Mouse (Mus musculus) right cerebral cortex, postnatal 36 days (tissue): Measurements from ENCODE around the gene Hist3h2a.

ENCODE experiments used
- DNase-seq, 2 experiments: peaks; one replicate each; pipeline ENCODE4 v3.0.0; 2022; ENCODE audit warnings: low spot score in 2 of 2, mixed read lengths in 1 of 2

Hist3h2a gene

DNA sequence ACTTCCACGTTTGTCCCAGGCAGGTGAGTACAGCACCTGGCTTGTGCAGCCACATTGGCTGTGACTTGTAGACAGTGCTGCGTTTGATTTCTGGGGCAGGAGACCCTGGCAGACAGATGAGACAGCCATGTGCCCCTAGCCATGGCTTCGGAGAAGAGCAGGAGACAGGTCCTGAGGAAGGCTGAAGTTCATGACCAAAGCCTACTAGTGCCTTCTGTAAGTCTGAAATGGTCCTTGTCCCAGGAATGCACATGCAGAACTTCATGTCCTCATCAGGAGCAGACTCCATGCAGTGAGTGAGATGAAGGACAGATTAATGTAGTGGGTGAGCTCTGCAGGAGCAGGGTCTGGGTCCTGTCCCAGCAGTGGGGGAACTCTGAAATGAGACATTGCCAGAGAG, 37.4 kb downstream of the Hist3h2a start:
- no peak for DNase-seq

DNA sequence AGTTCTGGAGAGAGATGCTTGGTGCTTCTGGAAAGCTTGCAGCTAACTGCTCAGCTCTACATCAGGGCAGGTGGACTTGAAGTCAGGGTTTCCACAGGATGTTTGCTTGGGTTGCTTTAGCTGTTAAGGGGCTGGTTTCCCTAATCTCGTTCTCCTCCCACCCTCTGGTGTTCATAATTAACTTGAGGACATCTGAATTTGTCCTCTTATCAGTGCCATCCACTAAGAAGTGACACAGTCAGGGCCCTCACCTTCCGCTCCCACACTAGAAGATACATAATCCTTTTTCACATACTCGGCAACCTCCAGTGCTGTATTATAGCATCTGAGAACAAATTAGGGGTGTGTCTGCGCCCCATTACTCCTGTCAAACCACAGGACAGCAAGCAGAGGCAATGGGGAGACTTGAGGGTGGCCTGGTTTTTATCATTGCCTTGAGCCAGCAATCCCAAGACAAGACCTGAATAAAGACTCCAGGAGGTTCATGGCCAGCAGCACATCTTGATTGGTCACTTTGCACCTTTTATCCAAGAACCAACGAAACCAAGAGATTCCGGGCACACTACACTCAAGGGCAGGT, 38.7 kb downstream of the Hist3h2a start:
- no peak for DNase-seq

DNA sequence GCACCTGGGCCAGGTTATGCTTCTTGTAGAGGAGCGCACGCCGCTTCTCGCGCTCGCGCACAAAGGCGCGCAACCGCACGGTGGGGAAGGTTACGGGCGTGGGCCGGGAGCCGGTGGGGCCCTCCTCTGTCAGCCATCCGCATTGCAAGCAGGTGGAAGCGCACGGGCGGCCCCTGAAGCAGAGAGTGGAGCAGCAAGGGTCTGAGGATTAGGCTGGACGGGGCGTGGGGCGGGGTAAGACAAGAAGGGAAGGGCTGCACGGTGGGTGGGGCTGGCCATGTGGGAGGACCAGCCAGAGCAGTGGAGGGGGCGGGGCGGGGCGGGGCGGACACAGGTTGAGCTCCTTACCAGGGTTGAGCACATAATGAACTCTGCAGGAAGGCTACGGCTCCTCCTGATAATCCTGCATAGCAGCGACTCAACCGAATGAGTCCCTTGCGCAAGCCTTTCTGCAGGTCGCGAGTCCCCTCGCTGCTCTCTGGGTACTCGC, 39.9 kb downstream of the Hist3h2a start:
- DNase-seq, result no peak

DNA sequence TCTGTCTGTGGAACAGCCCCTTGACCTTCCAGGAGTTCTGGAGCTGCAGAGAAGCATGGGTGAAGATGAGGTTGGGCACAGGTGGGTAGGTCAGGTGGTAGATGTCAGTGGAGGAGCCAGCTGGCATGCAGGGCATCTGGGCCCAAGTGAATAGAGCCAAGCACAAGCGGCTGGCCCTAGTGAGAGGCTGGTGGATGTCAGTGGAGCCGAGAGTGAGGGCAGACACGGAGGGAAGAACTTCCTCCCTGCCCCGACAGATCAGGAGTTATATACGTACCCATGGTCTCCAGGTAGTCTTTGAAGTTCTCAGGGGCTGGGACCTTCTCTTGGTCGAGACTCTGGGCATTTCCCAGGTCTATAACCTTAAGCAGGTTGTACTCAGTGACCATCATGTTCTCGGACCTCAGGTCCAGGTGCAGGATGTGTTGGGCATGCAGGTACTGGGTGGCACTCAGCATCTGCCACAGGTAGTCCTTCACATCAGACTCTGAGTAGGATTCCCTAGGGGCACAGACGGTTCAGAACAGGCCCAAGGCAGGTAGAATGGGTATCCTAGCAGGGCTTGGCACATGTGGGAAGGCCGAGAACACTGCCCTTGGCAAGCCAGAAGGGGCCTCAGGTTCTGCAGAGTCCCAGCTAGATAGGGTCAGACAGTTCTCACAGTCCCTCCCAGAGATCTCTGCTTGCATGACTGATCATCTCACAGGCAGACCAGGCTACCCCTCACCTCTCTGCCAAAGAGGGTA, 40.7 kb downstream of the Hist3h2a start:
- no peak for DNase-seq

DNA sequence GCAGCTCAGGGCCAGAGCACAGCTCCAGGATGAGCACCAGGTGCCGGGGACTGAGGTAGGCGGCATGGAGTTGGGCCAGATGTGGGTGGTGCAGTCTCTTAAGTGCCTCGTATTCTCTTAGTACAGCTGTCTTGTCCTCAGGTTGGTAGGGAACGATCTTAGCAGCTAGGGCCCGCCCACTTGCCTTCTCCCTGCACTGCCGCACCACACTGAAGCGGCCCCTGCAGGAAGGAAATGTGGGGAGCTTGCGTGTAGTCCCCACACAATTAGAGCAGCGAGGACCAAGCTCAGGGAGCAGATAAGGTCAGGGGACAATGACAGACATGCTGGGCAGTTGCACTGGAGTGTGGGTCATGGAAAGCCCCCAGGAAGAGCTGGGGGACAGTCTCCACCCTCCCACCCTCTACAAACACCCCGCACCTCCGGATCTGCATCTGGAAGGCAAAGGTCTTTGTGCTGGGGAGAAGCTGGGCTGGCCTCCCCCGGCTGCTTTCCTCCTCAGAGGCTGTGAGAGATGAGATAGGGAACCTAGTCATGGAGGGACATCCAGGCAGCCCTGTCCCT, 41.4 kb downstream of the Hist3h2a start:
- DNase-seq, result no peak

DNA sequence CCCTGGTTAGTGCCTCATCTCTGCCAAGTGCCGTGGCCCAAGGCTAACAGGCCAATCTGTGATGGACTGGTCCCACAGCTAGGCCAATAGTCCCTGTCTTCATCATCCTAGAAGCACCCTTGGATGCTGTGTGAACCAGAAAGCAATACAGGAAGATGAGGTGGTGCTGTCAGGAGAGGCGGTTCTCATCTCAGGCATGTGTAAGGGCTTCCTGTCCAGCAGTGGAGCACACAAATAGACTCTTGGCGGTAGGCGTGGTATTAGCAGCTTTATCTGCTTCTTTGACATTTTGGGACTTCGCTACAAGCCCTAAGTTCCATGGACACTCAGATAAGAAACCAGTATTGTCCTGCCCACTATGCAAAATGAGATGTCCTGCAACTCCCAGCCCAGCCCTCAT, 43.1 kb downstream of the Hist3h2a start:
- no peak for DNase-seq

DNA sequence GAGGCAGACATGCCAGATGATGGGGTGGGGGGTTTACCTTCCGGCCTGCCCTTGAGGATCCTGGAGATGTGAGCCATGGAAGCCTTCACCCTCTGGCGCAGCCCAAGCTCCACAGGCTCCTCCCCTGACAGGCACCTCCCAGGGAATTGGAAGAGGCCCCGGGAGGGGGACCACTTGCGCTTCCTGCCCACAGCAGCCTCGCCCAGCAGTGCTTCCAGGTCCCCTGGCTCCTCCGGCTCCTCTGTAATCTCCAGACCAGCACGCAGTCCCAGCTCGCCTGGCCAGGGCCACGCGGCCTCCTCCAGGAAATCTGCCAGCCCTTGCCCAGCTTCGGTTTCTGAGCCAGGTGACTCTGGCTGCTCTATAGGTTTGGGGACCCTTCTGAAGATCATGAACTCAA, 44.7 kb downstream of the Hist3h2a start:
- DNase-seq, result no peak

DNA sequence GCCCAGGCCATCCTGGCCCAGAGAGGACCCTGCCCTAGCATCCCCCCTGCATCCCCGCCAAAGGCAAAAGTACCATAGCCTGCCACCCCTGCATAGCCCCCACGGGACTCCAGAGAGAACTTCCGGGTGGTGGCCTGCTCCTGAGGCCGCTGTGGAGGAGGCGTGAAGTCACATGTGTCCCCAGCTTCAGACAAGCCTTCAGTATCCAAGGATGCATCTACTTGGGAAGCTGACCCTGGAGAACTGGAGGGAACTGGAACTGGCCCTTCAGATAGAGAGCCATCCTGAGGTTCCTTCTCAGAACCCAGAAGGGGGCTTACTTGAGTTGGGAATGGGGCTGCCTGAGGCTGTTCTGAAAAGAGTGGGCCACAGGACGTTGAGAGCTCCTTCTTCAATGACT, 45.3 kb downstream of the Hist3h2a start:
- DNase-seq, result no peak

DNA sequence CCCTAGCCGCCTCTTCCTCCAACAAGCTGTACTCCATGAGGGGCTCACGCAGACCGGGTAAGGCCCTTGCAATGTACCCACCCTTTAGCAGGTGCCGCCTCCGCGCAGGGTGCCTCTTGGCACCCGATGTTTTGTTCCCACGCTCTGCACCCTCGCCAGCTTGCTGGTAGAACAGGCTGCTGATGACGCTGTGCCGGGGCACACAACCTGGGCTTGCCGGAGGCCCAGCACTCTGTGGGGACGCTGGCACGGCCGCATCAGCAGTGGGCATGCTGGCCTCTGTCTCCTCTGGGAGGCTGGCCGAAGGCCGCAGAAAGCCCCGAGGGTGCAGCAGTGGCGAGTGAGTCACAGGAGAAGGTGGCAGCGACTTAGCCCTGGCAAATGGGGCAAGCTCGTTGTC, 46.1 kb downstream of the Hist3h2a start:
- peak in 1 of 2 experiments; percentile 36 for DNase-seq

DNA sequence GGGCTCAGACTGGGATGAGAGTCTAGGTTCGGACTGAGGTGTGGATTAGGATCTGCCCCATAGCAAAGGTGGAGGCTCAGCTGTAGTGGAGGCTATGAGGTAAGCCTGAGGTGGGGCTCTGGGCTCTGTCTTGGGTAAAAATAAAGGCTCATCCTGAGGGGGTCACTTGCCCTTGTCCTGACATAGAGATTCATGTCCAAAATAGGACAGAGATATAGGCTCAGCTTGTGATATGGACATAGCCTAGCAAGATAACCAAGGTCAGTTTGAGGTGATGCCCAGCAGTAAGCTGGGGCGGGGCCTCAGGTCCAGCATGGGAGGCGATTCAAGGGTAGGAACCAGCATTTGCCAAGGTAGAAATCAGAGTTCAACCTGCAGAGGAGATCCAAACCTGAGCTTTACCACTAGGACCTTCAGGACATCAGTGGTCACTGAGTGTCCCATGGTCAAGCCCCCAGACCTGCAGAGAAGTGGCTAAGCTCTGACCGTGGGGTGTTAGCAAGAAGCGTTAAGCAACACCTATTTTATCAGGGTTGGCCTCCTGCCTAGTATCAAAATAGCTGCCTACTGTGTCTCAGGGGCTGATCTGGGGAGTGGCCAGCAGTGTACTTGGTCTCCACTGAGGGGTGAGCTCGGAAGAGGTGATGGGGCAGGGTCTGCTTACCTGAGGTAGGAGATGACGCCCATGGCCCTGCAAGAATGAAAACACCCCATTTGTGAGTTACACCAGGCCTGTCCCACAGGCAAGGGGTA, 48.0 kb downstream of the Hist3h2a start:
- DNase-seq, result no peak
